18 mouse cellular contexts compared by ENCODE assay signal in genomic region chr8:109640410-109640809, GRCm38 (mm10). TPM values are rescaled to one million over a fixed set of nuclear protein-coding genes. Genes with fewer than 3 reads are reported as not detected.
"Had no signal": no experiment of that assay in that cellular context is flagged by ENCODE, and none has a peak within 500 bp of the region (broad histone marks: within the 10 kb centered on the region; RNA-seq: fewer than 3 reads in every experiment).

No protein-coding gene starts in this region.

- H3K36me3 ChIP-seq: limb, embryonic 13.5 days; liver, embryonic 12.5 days; liver, embryonic 15.5 days; midbrain, embryonic 12.5 days; midbrain, embryonic 15.5 days; neural tube, embryonic 13.5 days had no signal

- H3K27me3 ChIP-seq: limb, embryonic 13.5 days; liver, embryonic 12.5 days; liver, embryonic 15.5 days; midbrain, embryonic 12.5 days; midbrain, embryonic 15.5 days; neural tube, embryonic 13.5 days had no signal

- H3K4me2 ChIP-seq: limb, embryonic 13.5 days; liver, embryonic 12.5 days; liver, embryonic 15.5 days; midbrain, embryonic 12.5 days; midbrain, embryonic 15.5 days; neural tube, embryonic 13.5 days had no signal

- H3K27ac ChIP-seq: left cerebral cortex, adult 2 months; limb, embryonic 13.5 days; liver, embryonic 12.5 days; liver, embryonic 15.5 days; macrophage; midbrain, embryonic 12.5 days; midbrain, embryonic 15.5 days; neural tube, embryonic 13.5 days had no signal

- ATAC-seq: liver, embryonic 12.5 days; midbrain, embryonic 15.5 days had no signal

- H3K4me1 ChIP-seq: limb, embryonic 13.5 days; liver, embryonic 12.5 days; liver, embryonic 15.5 days; midbrain, embryonic 12.5 days; midbrain, embryonic 15.5 days; neural tube, embryonic 13.5 days had no signal

- DNase-seq: kidney, adult 2 months; kidney, postnatal 14 days; layer of hippocampus, postnatal 36 days; liver; lung, adult 18-20 months; retina, postnatal 1 day; right cerebral cortex, postnatal 25 days; thymus, adult 18-20 months; thymus, postnatal 36 days had no signal

- H3K4me3 ChIP-seq: left cerebral cortex, adult 2 months; limb, embryonic 13.5 days; liver, embryonic 12.5 days; liver, embryonic 15.5 days; midbrain, embryonic 12.5 days; midbrain, embryonic 15.5 days; neural tube, embryonic 13.5 days had no signal

- H3K9me3 ChIP-seq: limb, embryonic 13.5 days; liver, embryonic 12.5 days; liver, embryonic 15.5 days; midbrain, embryonic 12.5 days; midbrain, embryonic 15.5 days; neural tube, embryonic 13.5 days had no signal

- H3K9ac ChIP-seq: limb, embryonic 13.5 days; liver, embryonic 12.5 days; liver, embryonic 15.5 days; midbrain, embryonic 12.5 days; midbrain, embryonic 15.5 days; neural tube, embryonic 13.5 days had no signal

RNA-seq across cellular contexts. Expression of gene Pkd1l3, which starts 26.1 kb away (rescaled TPM):
- total RNA-seq: megakaryocyte, adult 5-6 weeks had no signal
- polyA plus RNA-seq: neural tube, embryonic 13.5 days had no signal
